Mouse (Mus musculus) heart, postnatal 0 days (tissue): Measurements from ENCODE around the gene Ccar1.
A peak's percentile ranks its signal among the peaks of the same experiment; 100 is the strongest.

Experiments
- CTCF ChIP-seq: IDR thresholded peaks from 2 replicates; pipeline ENCODE4 v1.5.1; 2016; ENCODE audit warnings: antibody characterized with exemption, control low read depth, low read depth
- EP300 ChIP-seq: IDR thresholded peaks from 2 replicates; pipeline ENCODE4 v1.6.1; 2016; ENCODE audit warnings: antibody characterized with exemption, low read depth

GRCm38 (mm10) chr10:62725771-62726687, 66.1 kb downstream of the Ccar1 start, which contains the start of gene Stox1:
- no peak for TF ChIP-seq EP300
- TF ChIP-seq CTCF = peak; percentile 31; the same call in 1 of the 2 replicates
